Mouse (Mus musculus) liver (tissue): Measurements from ENCODE around the gene Myo16.
A peak's percentile ranks its signal among the peaks of the same experiment; 100 is the strongest.

Experiments
- DNase-seq: peaks from one replicate; pipeline ENCODE4 v3.0.0-alpha.2; 2020; ENCODE audit warnings: mixed read lengths

Gene Myo16

DNA sequence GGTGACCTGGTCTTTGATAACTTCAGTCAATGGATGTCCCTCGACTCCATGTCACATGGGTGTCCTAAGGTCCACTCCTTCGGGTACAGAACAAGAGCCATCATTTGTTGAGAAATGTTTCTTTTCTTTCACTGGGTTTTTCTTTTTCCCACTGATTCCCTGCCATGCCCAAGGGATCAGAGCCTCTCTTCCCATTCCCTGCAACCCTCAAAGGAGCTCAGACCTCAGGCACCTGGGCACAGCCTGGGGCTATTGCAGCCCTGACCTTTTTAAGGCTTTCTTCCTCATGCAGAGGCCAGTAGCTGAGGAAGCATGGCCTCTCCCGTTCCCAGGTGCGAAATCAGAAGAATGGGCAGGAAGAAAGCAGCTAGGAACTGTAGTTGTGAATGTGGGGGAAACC is 23.4 kb downstream of the Myo16 start:
- DNase-seq, result no peak

DNA sequence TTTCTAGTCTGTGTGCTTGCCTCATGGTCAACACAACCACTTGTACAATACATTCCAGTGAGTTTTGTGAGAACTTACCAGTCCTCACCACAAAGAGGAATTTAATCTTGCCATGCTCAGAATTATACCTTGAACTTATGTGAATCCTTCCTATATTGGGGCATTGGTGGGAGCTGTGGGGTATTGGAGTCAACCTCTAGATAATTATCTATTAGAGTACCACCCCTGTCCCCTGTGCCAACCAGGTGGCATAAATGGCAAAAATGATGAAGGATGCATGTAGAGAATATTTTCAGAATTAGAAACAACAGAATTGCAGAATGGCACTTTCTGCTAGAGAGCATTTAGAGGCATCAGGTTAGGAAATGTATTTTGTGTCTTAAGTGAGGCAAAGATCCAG is 25.3 kb downstream of the Myo16 start:
- no peak for DNase-seq

DNA sequence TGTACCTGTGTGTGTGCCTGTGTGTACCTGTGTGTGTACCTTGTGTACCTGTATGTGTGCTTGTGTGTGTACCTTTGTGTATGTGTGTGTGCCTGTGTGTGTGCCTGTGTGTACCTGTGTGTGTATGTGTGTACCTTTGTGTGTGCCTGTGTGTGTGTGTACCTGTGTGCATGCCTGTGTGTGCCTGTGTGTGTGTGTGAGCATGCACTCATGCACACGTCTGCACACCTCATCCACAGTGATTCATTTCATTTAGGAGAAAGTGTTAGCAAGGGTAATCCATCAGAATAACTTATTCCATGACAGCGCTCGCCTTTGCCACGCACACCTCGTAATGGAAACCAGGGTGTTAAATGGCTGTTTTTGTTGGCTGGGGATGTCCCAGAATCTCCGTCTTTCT is 36.9 kb downstream of the Myo16 start:
- DNase-seq, result no peak

DNA sequence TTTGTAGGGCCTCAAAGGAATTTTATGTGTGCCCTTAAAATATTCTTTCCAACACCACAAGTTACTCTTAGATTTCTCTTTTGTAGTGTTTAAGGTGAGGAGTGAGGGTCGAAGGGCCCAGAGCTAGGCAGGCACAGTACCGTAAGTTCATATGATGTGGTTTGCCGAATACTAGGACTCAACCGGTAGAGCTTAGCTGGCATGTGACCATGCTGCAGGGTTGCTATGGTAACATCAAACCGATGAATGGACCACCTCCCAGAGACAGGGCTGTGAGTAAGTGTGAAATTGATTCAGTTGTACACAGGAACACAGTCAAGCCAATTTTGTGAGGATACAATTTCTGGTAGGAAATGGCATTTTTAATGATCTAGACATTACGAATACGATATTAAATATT is 44.5 kb downstream of the Myo16 start:
- no peak for DNase-seq

DNA sequence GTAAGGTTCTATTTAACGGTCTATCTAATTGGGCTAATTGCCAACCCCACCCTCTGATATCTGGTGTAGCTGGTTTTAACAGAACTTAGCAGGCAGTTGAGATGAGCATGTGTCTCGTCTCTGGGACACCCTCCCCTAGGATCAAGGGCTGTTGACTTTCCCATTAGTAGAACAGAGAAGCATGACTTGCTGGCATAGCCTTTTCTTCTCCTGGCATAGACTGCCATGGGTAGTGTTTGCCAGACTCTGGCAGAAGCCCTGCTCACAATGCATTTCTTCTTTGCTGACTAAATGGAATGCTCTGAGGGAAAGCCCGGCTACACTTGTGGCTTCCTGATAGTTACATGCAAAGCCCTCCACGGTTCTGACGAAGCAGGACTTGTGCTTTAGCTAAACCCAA is 45.6 kb downstream of the Myo16 start:
- no peak for DNase-seq

DNA sequence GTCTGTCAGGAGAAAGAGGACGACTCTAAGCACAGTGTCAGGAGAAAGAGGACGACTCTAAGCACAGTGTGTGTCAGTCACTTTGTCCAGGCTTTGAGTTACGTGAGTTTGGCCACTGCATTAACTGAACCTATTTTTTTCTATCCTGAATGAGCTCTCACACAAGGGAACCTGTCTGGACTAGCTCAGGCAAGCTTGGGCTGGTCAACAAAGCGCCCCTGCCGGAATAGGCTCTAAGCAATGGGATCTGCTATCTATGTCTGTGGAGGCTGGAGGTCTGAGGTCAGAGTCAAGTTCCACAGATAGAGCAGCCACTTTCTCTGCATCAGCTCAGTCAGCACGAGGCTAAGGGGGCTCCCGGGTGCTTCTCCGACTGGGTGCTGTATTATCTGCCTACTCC is 46.3 kb downstream of the Myo16 start:
- no peak for DNase-seq

DNA sequence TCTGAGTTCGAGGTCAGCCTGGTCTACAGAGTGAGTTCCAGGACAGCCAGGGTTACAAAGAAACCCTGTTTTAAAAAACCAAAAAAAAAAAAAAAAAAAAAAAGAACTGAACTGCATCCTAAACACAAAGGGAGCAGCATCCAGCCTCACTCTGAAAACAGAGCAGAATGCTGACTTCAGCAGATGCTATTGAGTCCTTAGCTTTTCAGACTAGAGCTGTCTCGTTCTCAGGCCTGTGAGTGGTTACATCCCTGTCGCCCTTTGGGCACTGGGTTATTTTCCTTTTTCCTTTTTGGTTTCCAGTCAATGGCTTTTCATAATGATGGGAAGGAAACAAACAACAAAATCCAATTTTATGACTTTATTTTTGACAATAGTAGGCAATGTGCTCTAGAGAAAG is 61.3 kb downstream of the Myo16 start:
- no peak for DNase-seq

DNA sequence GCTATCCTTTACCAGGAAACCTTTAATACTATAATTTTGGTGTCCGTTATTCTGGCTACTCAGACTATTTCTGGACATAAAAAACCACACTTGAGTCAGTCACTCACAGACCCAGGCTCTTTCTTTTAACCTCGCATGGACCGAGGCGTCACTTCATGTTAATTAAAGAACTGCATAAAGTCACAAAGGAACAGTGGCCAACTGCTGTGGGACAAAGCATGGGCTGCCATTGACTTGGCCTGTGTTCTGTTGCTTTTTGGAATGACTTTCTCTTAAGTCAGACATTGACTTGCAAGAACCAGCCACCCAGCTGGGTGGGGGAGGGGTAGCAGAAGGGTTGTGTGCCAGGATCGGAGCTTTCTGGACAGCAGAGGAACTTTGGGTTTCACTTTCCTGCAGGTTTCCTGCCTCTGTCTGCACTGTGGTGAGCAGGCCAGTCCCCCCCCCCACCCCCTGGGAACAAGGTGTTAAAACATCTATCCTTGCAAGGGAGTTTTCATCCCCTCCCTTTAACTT is 66.1 kb downstream of the Myo16 start:
- DNase-seq, result no peak

DNA sequence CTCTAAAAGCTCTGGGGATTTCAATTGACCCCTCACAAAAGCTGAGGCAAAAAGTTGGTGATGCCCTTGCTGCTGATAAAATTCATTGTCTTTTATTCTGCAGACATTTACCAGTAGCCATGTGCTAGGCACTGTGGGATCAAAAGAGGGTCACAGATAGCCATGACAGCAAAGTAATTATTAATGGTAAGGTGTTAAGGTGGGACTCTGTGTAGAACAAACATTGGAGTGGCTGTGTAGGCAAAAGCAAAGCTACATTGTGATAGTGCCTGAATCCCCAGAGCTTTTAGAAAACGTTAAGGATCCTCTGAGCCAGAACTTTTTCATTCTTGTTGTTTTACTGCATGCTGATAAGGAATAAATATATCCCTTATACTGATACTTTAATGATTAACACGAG is 69.1 kb downstream of the Myo16 start:
- DNase-seq, result no peak

DNA sequence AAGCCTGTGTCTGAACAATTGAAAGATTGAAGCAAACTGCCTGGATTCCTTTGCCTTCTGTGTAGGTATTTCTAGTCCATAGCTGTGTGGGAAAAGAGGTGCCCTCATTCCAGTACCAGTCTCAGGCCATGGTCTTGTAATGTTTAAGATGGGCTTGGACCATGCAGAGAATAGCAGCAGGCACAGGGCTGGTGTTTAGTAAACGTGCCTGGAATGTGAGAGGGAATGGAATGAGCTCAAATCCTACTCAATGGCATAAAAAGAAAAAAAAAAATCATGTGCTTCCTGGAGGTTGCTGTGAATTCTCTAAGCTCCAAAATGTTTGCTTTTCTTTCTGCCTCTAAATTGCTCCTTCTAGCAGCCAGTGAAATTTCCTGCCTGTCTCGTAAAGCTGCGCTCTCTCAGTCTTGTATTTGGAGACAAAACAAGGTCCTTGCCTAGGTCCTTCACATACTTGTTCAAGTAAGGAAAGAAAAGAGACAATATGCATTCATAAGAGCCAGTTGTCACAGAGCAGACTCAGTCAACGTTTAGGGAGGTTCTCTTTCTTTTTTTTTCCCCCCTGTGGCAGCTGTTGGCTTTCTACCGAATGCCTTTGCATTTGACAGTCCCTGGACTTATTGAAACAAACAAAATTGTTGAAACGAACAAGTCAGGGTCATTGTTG is 70.0 kb downstream of the Myo16 start:
- DNase-seq, result no peak

DNA sequence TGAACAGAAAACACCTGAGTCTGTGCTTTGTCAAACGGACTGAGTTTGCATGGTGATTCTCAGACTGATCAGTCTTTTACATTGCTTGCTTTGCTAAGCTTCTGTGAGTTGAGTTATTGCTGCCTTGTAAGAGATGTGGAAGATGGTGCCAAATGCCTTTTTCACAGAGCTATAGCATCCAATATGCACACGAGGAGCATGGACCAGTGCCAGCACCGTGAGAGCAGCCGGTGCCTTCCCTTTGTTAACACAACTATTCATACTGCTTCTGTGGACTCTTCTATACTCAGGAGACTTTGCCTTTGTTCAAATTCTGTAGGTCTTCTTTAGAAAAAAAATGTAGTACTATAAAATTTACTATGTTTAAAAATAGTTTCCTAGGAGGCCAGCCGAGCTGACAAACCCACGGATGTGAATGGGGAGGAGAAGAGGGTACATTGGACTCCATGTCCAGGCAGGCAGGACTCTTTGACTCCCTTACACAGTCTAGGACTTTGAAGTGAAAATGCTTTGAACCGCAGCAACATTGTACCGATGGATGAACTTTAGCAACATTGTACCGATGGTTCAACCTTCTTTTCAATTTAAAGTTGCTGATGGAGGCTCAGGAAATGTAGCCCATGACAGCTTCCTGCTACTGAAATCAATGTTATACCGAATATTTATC is 70.7 kb downstream of the Myo16 start:
- DNase-seq, result no peak

DNA sequence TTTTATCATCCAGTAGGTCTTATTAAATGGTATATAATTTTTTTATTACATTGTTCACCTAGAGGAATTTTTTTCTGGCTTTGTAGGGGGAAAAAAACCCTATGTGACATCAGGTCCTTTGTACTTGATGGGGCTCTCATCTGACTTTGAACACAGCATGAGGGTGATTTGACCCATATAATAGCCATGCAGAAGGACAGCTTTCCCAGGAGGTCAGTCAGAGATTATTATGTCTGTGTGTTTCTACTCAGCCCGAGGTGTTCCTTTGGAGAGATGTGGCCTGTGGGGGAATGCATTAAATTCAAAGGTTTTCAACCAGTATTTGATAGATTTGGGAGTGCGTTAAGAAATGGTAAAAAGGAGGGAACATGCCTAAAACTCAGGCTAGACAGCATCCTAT is 71.3 kb downstream of the Myo16 start:
- DNase-seq, result no peak

DNA sequence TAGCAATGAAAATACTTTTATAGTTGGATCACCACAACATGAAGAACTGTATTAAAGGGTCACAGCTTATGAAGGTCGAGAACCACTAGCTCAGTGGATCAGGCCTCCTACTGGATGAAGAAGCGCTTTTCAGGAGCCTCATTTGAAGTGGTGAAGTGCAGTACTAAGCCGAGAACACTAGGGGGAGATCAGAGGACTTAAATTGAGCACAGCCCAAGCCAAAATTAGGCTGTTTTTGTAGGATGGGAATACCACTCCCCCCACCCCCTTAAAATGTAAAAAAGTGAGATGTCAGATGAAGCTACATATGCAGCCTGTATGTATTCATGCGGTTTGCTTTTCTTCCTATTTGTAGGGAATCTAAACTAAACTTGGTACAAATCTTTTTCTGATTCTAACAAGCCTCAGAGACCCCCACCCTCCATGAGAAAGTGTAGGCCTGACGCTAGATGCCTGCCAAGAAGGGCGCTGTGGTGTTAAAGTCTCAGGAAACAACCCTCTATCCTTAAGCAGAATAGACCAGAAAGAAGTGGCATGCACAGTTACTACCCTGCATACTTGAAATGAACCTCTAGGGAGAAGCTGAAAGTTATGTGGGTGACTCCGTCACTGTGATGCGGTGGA is 77.1 kb downstream of the Myo16 start:
- DNase-seq, result peak; percentile 15

DNA sequence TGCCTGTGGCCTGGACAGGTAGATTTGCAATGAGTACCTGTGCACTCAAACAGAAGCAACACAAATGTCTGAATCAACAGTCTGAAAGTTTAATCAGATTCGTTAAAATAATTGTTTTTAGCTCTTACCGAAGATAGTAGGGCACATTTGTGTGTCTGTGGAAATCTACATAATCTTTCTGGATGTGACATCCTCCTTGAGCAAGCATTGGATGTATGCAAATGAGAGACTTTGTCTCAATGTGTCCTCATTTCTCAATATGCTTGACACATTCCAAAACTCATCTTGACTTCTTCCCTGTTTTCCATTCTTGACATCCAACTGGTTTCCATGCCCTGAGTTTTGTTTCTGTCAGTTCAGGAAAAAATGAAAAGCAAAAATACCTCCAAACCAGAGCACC is 80.8 kb downstream of the Myo16 start:
- no peak for DNase-seq

DNA sequence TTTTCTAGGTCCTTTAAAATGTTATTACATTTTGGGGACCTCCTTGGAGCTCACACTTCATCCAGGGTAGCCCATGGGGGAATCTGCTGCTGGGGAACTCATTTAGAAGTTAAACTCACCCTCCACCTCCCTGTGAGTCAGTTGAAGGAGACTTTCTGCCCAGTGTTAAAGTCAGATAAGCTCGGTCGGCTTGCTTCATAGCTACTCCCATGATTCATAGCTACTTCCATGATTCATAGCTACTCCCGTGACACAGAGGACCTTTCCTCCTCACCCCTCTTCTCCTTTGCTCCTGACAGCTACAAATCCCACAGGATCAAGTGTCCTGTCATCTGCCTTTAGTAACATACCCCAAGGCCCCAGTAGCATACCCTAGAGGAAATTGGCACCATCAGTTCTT is 89.6 kb downstream of the Myo16 start:
- DNase-seq, result no peak

DNA sequence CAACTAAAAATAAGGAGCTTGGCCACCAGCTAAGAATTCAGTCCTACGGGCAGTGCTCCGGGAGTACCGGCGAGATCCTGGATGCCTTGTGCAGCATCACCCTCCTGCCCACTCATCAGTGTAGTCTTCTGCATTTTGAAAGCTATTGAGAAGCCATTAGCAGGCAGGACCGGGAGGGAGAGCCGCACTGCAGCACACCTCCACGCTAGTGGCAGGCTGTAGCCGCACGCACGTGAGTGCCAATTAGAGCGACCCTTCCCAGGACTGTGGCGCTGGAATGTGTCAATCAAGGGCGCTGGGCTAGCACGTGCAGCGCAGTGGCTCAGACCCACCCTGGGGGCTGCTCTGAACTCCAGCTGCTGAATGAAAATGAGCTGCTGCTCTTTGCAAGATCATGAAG is 95.4 kb downstream of the Myo16 start:
- DNase-seq, result no peak

DNA sequence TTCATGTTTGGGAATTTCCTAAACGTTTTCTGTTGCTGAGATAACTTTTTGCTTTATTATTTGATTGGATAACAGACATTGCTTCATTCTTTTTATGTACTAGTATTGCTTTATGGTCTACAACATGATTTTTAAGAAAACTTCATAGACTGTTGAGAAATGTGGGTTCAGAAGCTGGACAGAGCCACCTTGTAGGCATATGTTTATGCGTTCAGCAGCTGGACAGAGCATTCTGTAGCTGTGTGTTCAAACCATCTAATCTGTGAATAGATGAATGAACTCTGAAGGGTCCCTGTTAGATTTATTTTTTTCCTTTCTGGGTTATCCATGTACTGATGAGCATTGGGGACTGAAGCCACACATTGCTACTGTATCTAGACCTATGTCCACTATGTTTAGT is 102.0 kb downstream of the Myo16 start:
- no peak for DNase-seq

DNA sequence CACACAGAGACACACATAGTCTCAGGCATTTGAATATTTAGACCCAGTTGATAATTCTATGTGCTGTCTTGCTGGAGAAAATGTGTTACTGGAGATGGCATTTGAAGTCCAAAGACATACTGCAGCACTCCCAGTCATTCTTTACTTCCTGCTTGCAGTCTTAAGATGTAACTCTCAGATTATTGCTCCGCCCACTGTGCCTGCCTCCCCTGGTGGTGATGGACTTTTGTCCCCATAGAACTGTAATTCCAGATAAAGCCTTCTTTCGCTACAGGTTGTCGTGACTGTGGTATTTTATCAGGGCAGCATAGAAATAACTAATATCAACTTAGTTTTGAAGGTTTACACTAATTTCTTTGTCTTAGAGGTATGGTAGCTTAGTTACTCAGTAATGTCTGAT is 102.9 kb downstream of the Myo16 start:
- DNase-seq, result no peak

DNA sequence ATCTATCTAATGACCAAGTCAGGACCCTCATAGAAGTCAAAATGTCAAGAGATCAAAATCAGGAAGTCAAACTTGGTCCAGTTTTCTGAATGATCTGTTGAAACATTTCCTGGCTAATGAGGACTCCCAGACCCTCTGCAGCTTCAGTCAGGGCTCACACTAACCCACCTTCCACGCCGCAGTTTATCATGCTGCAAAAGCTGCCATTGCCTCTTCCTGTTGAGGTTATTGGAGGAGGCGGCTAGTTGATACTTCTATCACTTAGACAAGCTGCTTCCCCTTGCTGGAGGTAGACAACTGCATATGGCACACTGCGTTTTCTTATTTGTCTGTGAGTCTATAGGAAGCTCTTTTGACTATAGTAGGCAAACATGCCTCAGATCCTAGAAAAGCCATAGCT is 116.4 kb downstream of the Myo16 start:
- no peak for DNase-seq

DNA sequence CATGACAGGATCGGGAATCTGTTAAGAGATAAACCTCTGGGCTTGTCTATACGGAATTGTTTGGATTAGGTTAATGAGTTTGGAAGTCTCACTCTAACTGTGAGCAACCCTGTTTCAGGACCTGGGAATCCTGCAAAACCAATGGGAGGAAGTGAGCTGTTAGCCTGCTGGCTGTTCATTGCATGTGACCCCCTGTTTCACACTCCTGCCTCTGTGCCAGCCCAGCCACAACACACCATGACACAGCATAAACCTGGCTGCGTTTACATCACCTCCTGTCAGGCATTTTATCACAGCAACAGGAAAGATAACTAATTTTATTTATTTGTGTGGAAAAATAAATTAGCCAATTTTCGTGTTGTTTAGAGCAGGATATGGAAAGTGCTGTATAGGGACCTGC is 138.9 kb downstream of the Myo16 start:
- DNase-seq, result no peak

DNA sequence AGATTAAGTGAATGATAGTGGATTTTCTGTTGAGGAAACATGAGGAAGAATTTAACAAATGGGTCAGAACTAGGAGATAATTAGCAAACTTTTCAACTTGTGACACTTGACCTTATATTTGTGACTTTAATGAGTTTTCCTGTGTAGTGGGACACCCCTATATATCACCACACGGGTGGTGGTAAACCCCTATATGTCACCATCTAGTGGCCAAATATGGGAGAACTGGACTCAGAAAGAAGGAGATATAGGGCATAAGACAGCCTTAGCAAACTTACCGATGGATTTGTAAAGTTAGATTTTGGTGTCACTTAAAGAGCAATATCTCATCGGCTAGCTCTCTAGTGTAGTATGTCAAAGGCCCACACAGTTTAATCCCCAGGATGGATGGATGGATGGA is 147.1 kb downstream of the Myo16 start:
- DNase-seq, result no peak

DNA sequence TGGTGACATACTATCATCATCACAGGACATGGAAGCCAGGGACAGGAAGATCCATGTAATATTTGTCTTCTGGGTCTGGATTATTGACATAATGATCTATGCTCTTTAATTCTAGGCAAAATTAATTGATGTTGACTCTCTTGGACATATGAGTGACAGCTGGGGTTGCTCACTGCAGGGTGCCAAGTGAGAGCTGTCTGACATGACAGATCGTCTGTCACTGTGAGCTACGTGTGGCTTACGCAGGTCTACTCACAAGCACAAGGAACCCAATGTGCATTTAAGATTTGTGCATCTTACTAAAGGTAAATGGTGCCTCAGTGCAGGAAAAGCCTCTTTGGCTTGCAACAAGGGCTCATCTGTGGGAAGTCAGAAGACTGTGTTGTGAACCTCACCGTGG is 149.3 kb downstream of the Myo16 start:
- no peak for DNase-seq

DNA sequence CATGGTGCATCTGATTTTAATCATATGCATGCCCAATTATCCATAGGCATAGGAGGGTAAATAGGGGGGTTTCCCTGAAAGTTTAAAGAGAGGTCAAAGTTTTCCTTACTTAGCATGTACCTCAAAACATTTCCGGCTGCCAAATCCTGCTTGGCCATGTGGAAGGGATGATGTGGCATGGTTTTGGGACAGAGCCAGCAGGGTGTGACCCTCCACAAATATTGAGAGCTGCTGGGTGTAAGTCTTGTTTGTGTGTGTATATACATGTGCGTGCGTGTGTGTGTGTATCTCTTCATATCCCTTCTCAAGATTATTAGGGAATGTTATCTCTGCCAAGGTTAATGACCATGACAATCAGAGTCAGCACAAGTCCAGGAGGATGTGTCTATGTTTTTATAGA is 150.3 kb downstream of the Myo16 start:
- DNase-seq, result no peak

DNA sequence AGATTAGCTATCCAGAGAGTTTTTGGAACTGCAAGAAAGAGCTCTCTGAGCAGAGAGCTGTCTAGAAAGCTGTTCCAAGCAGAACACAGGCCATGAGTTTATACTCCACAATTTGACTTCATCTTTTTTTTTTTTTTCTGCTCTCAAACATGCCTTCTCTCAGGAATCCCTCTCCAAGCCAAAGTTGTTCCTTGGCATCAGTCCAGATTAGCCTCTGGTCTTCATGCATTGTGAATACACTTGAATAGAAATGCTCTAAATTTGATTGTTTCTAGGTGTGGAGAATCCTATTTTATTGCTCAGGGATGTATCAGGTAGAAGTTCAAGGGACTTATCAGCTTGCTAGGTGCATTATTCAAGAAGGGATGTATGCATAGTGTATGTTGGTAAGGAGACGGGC is 151.0 kb downstream of the Myo16 start:
- DNase-seq, result no peak

DNA sequence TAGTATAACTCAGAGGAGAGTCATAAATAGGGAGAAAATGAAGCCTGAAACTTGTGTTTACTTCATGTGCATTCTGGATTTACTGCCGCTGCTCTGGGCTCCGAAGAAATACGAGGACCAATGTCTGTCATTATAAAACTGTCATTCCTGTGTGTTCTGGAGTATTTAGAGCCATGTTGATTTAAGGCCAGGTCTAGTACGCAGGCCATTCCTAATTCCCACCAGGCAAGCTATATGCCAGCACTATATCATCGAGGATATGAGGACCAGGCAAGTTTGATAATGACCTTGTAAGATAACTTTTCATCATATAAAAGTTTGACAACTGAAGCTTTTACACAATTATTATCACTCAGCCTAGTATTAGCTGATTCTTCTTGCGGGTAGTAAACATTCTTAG is 153.6 kb downstream of the Myo16 start:
- no peak for DNase-seq
